Mouse (Mus musculus) liver, adult 2 months (tissue): ENCODE results near the gene Cyth3. TPM values are rescaled to one million over a fixed set of nuclear protein-coding genes. Genes with fewer than 3 reads are reported as not detected.

Experiments used
- DNase-seq: peaks from one replicate; pipeline ENCODE4 v3.0.0-alpha.2; 2011; ENCODE audit warnings: low read depth, low spot score; ENCODE audit errors: extremely low read depth
- H3K27ac ChIP-seq: fragments of 200-500 bp; replicated peaks from 2 replicates; pipeline ENCODE4 v1.5.1; 2012; ENCODE audit warnings: low read depth, mild to moderate bottlenecking, control low read depth, inconsistent platforms, low read length; ENCODE audit not compliant: insufficient read depth
- H3K27me3 ChIP-seq: fragments of 200-500 bp; 2 replicates; pipeline ENCODE4 v1.6.1; 2012; ENCODE audit warnings: mild to moderate bottlenecking, moderate library complexity, low read length, inconsistent platforms; ENCODE audit not compliant: control insufficient read depth, insufficient read depth
- H3K36me3 ChIP-seq: fragments of 200-500 bp; 2 replicates; pipeline ENCODE4 v1.6.1; 2012; ENCODE audit warnings: low read length, inconsistent platforms; ENCODE audit not compliant: control insufficient read depth, insufficient read depth
- H3K4me1 ChIP-seq: fragments of 200-500 bp; 2 replicates; pipeline ENCODE4 v1.6.1; 2011; ENCODE audit warnings: low read length; ENCODE audit not compliant: control insufficient read depth, insufficient read depth
- H3K4me3 ChIP-seq: fragments of 200-500 bp; 2 replicates; pipeline ENCODE4 v1.5.1; 2011; ENCODE audit warnings: low read depth, mild to moderate bottlenecking, control low read depth, low read length, moderate library complexity; ENCODE audit not compliant: insufficient read depth
- H3K79me2 ChIP-seq: fragments of 200-500 bp; 2 replicates; pipeline ENCODE4 v1.6.1; 2012; ENCODE audit warnings: inconsistent platforms, mild to moderate bottlenecking, low read length, moderate library complexity; ENCODE audit not compliant: control insufficient read depth, insufficient read depth
- H3K9ac ChIP-seq: fragments of 200-500 bp; 2 replicates; pipeline ENCODE4 v1.6.1; 2012; ENCODE audit warnings: low read depth, mild to moderate bottlenecking, control low read depth, inconsistent platforms, low read length
- CTCF ChIP-seq: fragments of 200-500 bp; IDR thresholded peaks from 2 replicates; pipeline ENCODE4 v1.5.1; 2011; ENCODE audit warnings: low read depth, low read length, control low read depth
- POLR2A ChIP-seq: fragments of 200-500 bp; IDR thresholded peaks from 2 replicates; pipeline ENCODE4 v1.6.1; 2011; ENCODE audit warnings: low read length, control low read depth; ENCODE audit not compliant: insufficient read depth; ENCODE audit errors: extremely low read depth
- WGBS: fragments of 180-500 bp; shearing (Covaris S2); methylation state at CpG from one replicate; pipeline ENCODE4 v1.1.7; 2018; 5-methylcytosine and 5-hydroxymethylcytosine counted together
- polyA plus RNA-seq: library from polyadenylated mRNA; depleted of rRNA; stranded (reverse); fragments of >200 nt; gene quantifications from 2 replicates; pipeline ENCODE4 v1.2.3, GENCODE M21; 2012
- total RNA-seq: library from RNA; depleted of rRNA; stranded (reverse); fragments of >200 nt; gene quantifications from 2 replicates; pipeline ENCODE4 v1.2.3, GENCODE M21; 2014

Gene Cyth3
- total and polyA plus RNA-seq, 2 experiments = 2.9 to 4.4 TPM

GRCm38 (mm10) chr5:143617487-143618209, 4.6 kb upstream of the Cyth3 start:
- H3K79me2 ChIP-seq = peaks cover 3% of the 10 kb centered on the region
- DNase-seq = no peak
- TF ChIP-seq POLR2A (no peak), CTCF (no peak)
- 0 out of 2 replicates have a peak, but pooled peaks cover 2% of the 10 kb centered on the region for H3K4me1 ChIP-seq
- no peak overlapping the region for H3K9ac ChIP-seq
- H3K27ac ChIP-seq = no peak overlapping the region
- WGBS = 73% methylated on average over 10 of the region's 10 CpGs
- H3K36me3 ChIP-seq = no peaks in the 10 kb centered on the region
- H3K4me3 ChIP-seq = no peak overlapping the region
- H3K27me3 ChIP-seq = no peaks in the 10 kb centered on the region

GRCm38 (mm10) chr5:143618585-143618984, 3.7 kb upstream of the Cyth3 start:
- 73% methylated on average over 7 of the region's 7 CpGs for WGBS
- DNase-seq = no peak
- Histone ChIP-seq H3K36me3 (no peaks in the 10 kb centered on the region), H3K4me3 (no peak overlapping the region), H3K27me3 (no peaks in the 10 kb centered on the region), H3K79me2 (peaks cover 6% of the 10 kb centered on the region), H3K4me1 (0 out of 2 replicates have a peak, but pooled peaks cover 2% of the 10 kb centered on the region), H3K27ac (no peak overlapping the region), H3K9ac (no peak overlapping the region)
- no peak for TF ChIP-seq POLR2A
- TF ChIP-seq CTCF = no peak

GRCm38 (mm10) chr5:143620196-143620595, 2.1 kb upstream of the Cyth3 start:
- no peak overlapping the region for H3K27ac ChIP-seq
- H3K9ac ChIP-seq = no peak overlapping the region
- no peak for DNase-seq
- H3K27me3 ChIP-seq = no peaks in the 10 kb centered on the region
- H3K4me1 ChIP-seq = 0 out of 2 replicates have a peak, but pooled peaks cover 2% of the 10 kb centered on the region
- TF ChIP-seq CTCF (no peak), POLR2A (no peak)
- H3K79me2 ChIP-seq = peaks cover 6% of the 10 kb centered on the region
- H3K4me3 ChIP-seq = no peak overlapping the region
- H3K36me3 ChIP-seq = no peaks in the 10 kb centered on the region
- WGBS = 20% methylated on average over 1 of the region's 1 CpGs

- no peaks in the 10 kb centered on the region for H3K27me3 ChIP-seq
- H3K27ac ChIP-seq = no peak overlapping the region
- H3K4me3 ChIP-seq = no peak overlapping the region
- 64% methylated on average over 13 of the region's 13 CpGs for WGBS
- H3K36me3 ChIP-seq = no peaks in the 10 kb centered on the region
- H3K79me2 ChIP-seq = peaks cover 6% of the 10 kb centered on the region
- no peak overlapping the region for H3K9ac ChIP-seq
- TF ChIP-seq CTCF (no peak), POLR2A (no peak)
- 0 out of 2 replicates have a peak, but pooled peaks cover 4% of the 10 kb centered on the region for H3K4me1 ChIP-seq
- DNase-seq = no peak
Measured at GRCm38 (mm10) chr5:143620941-143621340, 1.3 kb upstream of the Cyth3 start.

- no peaks in the 10 kb centered on the region for H3K36me3 ChIP-seq
- H3K4me3 ChIP-seq = peak overlapping the region; percentile 96
- H3K4me1 ChIP-seq = 0 out of 2 replicates have a peak, but pooled peaks cover 4% of the 10 kb centered on the region
- DNase-seq = no peak
- no peak for TF ChIP-seq POLR2A
- TF ChIP-seq CTCF = no peak
- H3K9ac ChIP-seq = peak overlapping the region; percentile 97
- peak overlapping the region; percentile 56; the same call in 1 of the 2 replicates for H3K27ac ChIP-seq
- H3K79me2 ChIP-seq = peaks cover 6% of the 10 kb centered on the region
- H3K27me3 ChIP-seq = no peaks in the 10 kb centered on the region
- WGBS = 2% methylated on average over 44 of the region's 48 CpGs
Measured at GRCm38 (mm10) chr5:143622623-143623150, 440 bp downstream of the Cyth3 start.
